Mouse (Mus musculus) adrenal gland, postnatal 36 days (tissue): Measurements from ENCODE around the gene S100g. TPM values are rescaled to one million over a fixed set of nuclear protein-coding genes. Genes with fewer than 3 reads are reported as not detected.

Source experiments
- DNase-seq, 2 experiments: peaks; one replicate each; pipeline ENCODE4 v3.0.0; 2021; ENCODE audit warnings: mixed read lengths in 1 of 2
- long read RNA-seq, 2 experiments: library from polyadenylated mRNA; stranded (forward); transcript quantifications; one replicate each; pipeline ENCODE4 v2.0.0; 2021; ENCODE audit warnings: borderline sequencing depth in 2 of 2
- total RNA-seq, 2 experiments: library from RNA; stranded (reverse); gene quantifications; 2 replicates each; pipeline ENCODE4 v1.2.3; 2021

Gene S100g
- total RNA-seq = not detected
- long read RNA-seq, experiment 1 = 0 reads
- long read RNA-seq, experiment 2 = 0 reads

GRCm38 (mm10) chrX:162964383-162964782 lies at the start of gene S100g:
Gene S100g, minus strand, starts transcription at chrX:162964599.
- no peak for DNase-seq

- peak in 1 of 2 experiments; percentile 13 for DNase-seq
These were observed 27.7 kb upstream of the S100g start for GRCm38 (mm10) chrX:162992121-162992520.

GRCm38 (mm10) chrX:162991396-162991795 lies 27.0 kb upstream of the S100g start:
- DNase-seq = peak in 1 of 2 experiments; percentile 12

GRCm38 (mm10) chrX:162986876-162987495 lies 22.6 kb upstream of the S100g start:
- no peak for DNase-seq

GRCm38 (mm10) chrX:162976194-162976593 lies 11.8 kb upstream of the S100g start:
- no peak for DNase-seq

GRCm38 (mm10) chrX:162967456-162967855 lies 3.1 kb upstream of the S100g start:
- no peak for DNase-seq

- DNase-seq = no peak
These were observed 559 bp downstream of the S100g start for GRCm38 (mm10) chrX:162963840-162964239.

- no peak for DNase-seq
These were observed 6.5 kb downstream of the S100g start for GRCm38 (mm10) chrX:162957921-162958320.

GRCm38 (mm10) chrX:162949811-162950439 lies 14.5 kb downstream of the S100g start:
- DNase-seq = peak; percentile 2 to 55

GRCm38 (mm10) chrX:162942027-162942426 lies 22.4 kb downstream of the S100g start:
- no peak for DNase-seq

DNA sequence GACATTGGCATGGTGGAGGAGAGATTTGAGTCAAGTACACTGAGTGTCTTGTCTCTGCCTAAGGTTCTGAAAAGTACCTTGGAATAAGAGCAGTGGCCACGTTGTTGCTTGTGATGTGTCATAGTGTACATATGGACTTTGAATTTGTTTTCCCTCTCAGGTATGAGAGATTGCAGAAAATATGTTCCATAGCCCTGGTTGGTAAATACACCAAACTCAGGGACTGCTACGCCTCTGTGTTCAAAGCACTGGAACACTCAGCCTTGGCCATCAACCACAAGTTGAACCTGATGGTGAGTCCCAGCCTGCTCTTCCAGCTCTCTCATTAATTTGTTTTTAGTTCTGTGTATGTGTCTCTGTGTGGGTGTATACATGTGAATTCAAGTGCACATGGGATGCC lies 32.9 kb downstream of the S100g start:
- DNase-seq = no peak

- peak in 1 of 2 experiments; percentile 3 for DNase-seq
These were observed 42.8 kb downstream of the S100g start for GRCm38 (mm10) chrX:162921487-162922125.

DNA sequence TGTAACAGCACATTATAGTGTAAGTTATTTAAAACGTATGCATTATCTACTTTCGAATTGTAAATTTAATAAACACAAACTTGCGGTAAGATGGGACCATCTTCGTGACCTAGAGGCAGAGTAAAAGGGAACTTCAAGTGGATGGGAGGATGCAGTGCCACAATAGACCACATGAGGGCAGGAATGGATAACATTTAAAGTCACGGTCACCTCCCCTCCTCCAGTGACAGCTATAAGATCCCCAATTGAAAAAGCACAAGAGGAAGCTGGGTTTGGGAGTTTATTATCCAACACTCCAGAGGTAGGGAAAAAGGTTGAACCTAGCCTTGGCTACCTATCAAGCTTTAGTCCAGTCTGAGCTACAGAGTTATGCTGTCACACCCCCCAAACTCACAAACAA lies 48.7 kb downstream of the S100g start:
- DNase-seq = peak; percentile 30 to 63

DNA sequence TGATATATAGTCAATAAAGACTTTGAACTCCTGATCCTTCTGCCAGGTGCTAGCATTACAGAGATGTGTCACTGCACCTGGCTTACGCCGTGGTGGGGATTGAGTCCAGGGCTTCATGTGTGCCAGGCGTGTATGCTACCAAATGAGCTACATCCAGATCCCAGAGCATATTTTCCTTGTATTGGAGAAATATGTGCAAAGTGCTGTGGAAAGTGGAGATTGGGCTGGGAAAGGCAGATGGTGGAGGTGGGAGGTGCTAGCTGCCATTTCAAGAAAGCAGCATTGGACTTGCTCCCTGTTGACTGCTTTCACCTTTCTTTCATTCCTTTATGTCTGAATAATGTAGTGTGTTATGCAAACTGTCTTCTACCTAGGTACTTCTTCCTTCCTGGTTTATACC lies 50.7 kb downstream of the S100g start:
- DNase-seq = no peak

Other genes with a start within 250 kb of the S100g start
- gene Rbbp7, start 204.2 kb downstream of the S100g start, total RNA-seq = 100 to 1,000 TPM; 169 to 183 TPM
- gene Txlng, start 135.1 kb downstream of the S100g start, total RNA-seq = 10 to 100 TPM; 17.9 to 18.4 TPM
- gene Syap1, start 76.2 kb downstream of the S100g start, total RNA-seq = 10 to 100 TPM; 84.9 to 85.0 TPM
- gene Ctps2, start 63.4 kb downstream of the S100g start, total RNA-seq = 10 to 100 TPM; 59.2 to 88.0 TPM